Mouse (Mus musculus) erythroblast, adult 5-6 weeks (primary cell): ENCODE results near the gene Mdga2. TPM values are rescaled to one million over a fixed set of nuclear protein-coding genes. Genes with fewer than 3 reads are reported as not detected.

Experiments
- ATAC-seq: replicated peaks from 2 replicates; pipeline ENCODE4 v1.8.0; 2016; ENCODE audit warnings: moderate number of reproducible peaks, mild to moderate bottlenecking, moderate TSS enrichment, inconsistent platforms; ENCODE audit not compliant: poor library complexity, low FRiP score, severe bottlenecking
- total RNA-seq, 2 experiments: library from RNA; stranded (forward) in 1 of 2; stranded (reverse) in 1 of 2; fragments of 150-400 nt in 1 of 2; fragments of 200-764, 138-1000 nt in 1 of 2; gene quantifications; 2 replicates each; pipeline versions ENCODE4 v1.2.3 to v1.2.4; 2015 to 2017; ENCODE audit warnings: low replicate concordance in 2 of 2

The Mdga2 gene
- total RNA-seq (2015; ENCODE audit: low replicate concordance) (not detected in 2 replicates), total RNA-seq (2017; ENCODE audit: low replicate concordance) (0.56 TPM in 1 of 2 replicates, not detected in the other)

DNA sequence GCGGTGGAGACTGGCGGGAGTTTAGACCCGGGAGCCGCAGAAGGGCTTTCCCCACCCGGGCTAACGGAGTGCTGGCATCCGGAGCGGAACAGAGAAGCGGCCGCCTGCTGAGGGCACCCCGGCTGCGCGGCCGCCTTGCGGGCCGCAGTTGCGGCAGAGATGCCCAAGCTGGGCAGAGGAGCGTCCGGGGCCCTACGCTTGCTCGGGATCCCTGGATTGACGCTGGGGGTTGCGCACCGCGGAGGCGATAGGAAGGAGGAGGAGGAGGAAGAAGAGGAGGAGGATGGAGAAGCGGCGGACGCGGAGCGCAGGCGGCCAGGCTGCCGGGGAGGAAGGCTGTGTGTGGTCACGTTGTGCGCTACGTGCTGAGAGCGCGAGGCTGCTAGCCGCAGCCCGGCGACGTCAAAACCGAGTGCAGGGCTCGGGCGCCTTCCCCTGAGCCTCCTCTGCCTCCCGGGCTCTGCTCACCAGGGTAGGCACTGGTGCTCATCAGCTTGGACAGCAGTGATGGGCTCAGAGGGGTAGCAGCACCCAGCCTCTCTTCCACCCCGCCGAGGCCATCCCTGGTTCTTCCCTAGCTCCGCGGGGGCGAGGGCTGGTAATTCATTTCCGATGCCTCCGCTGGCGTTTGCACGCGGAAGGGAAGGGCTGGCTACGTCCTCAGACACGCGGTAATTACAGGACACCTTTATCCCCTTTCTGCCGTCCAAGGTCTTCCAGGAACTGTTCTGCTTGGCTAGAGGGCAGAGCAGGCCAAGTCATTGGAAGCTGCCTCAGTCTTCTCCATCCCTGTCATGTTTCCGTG, at the start of gene Mdga2:
Gene Mdga2 (minus strand): TSS at position 329 of the 805 bp plus-strand sequence.
- no peak for ATAC-seq

DNA sequence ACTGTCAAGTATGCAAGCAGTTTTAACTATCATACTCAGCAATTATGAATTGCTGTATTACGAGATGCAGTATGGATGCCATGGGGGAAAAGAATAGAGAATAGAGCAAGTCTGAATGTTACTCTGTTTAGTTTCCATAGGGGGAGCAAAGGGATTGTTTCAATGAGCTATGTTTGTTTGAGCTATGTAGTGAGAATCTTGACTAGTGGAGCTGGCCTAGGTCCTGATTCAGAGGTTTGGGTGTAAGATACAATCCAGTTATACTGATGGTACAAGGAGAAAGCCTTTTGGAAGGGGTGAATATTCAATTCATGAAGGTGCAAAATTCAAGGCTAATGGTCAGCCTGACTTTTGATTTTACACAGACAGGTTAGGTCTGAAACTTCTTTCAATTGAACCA, 45.1 kb upstream of the Mdga2 start:
- no peak for ATAC-seq

DNA sequence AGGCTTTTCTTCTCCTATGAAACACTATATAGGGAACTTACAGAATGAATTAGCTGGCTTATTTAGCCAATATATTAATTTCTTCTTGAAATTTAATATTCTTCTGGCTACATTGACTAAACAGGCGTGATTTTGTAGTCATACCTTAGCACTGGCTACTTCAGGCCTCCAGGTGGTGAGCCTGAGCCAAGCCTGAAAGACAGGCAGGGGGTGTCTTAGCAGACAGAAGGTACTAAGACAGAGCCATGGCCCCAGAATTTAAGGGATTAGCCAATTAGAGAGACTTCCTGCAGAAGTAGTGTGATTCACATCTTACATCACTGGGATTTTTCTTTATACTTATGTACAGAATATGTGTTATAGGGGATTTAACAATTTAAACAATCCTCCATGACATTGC, 1.2 kb upstream of the Mdga2 start:
- ATAC-seq: no peak

DNA sequence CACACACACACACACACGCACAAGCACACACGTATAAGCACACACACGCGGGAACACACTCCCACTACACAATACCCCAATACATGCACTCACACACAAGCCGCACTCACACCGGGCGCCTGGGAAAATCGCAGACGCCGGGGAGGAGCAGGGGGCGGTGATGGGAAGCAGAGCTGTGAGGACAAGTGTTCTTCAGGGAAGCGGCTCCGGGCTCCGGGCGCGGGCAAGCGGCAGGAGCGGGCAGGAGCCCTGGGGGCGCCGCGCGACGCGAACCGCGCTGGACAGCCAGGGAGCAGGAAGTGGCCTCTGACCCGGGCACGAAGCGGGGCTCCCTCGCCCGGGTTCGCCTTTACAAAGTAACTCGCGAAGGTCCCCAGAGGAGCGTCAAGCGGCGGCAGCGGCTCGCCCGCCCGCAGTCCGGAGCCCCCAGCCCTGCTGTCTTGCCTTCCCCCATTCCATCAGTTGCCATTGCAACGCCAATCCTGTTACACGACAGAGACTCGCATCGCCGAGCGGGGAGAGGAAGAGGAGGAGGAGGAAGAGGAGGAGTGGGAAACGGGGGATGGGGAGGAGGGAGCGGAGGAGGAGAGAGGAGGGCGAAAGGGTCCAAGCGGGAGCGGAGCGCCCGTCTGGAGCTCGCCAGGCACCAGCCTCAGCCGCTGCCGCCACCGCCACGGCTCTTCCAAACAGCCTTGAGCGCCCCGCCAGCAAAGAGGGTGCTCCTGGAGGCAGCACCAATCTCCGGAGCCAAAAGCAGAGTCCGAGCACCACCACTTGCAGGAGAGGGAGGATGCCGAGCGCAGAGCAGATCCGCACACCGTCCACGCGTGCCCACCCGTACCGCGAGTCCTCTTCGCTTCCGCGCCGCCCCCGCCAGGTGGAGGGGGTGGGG, 774 bp downstream of the Mdga2 start:
- no peak for ATAC-seq

DNA sequence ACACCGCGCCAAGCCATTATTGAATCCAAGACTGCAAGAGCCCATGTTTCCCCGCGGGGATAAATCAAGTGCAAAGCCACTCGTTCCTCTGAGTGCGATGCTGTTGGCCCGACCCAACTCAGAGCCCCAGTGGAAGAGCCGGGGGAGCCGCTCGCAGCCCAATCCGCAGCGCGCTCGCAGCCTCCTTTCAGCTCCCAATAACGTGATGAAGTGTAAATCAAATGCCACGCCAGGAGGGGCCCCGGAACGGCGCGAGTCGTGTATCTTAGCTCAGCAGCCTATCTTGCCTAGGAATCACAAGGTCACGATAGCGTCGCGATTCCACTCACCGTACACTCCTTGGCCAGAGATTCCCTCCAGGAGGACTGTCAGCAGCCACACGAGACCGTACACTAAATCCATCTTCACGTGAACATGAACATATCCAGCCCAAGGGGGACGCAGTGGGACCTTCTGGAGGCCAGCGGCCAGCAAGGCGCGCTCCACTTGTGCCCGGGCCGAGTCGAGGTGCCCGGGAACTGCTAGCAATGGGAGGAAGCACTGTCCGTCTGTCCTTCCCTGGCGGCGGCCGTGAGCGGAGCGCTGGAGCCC, 1.6 kb downstream of the Mdga2 start:
- no peak for ATAC-seq

DNA sequence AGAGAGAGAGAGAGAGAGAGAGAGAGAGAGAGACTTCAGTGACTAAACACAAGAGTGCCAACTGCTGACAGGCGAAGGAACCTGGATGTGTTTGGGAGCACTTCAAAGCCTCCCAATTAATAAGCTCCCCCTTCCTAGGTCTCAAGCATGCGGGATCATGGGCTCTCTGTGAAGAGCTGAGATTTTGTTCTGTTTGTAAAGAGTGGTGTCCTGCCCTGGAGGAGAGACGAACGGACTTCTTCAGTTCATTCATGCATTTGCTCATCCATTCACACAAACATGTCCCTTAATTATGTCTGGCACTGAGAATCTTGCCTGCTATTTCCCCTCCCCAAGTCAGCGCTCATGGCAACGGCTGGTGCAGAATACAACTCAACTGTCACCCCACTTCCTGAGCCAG, 2.3 kb downstream of the Mdga2 start:
- ATAC-seq: no peak

DNA sequence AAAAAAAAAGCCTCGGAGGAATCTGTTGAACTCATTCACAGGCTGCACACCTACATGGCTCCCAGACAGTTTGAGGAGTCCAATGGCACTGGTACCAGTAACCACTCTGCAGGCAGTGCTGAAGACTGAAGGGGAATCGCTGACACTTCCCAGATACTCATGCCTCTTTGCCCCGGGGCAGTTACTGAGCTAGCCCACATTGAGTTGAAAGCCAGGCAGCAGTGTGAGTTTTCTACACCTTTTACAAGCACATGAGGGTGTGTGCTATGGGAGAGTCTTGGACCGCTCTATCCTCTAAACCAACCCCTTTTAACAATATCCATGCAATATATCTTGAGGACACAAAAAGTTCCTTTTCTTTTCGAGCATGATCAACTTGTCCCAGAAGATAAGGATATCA, 2.8 kb downstream of the Mdga2 start:
- no peak for ATAC-seq

DNA sequence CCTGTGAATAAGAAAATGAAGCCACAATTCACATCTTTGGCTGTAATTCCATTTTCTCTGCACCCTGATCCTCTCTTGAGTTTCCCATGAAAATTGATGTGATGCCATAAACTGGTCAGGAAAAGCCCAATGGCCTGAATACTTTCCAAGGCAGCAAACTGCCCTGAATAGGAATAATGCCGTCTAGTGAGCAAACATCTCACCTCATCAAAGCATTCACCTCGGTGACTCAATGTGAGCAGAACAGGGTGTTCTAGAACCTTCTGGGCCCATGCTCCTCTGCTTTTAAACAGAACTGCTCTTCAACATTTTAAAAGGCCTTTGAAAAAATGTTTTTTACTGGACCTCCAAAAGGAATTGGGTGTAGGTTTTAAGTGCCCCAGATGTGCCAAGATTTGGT, 9.5 kb downstream of the Mdga2 start:
- ATAC-seq: no peak

DNA sequence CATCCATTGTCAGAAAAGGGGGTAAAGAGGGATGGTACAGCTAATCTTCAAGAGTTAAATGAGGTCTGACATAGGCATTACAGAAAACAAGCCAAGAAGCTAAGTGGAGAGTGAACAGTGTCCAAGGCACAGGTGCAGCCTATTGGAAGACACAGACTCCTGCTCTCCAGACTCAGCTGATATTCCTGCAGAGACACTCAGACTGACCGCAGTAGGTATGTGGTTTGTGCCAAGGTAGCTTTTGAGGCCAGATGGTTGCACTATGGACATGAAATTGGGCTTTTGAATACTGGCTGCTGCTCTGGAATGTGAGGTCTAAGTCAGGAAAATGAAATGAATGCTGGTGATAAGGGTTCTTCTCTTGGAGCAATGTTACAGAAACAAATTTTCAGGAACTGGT, 44.2 kb downstream of the Mdga2 start:
- ATAC-seq: no peak

DNA sequence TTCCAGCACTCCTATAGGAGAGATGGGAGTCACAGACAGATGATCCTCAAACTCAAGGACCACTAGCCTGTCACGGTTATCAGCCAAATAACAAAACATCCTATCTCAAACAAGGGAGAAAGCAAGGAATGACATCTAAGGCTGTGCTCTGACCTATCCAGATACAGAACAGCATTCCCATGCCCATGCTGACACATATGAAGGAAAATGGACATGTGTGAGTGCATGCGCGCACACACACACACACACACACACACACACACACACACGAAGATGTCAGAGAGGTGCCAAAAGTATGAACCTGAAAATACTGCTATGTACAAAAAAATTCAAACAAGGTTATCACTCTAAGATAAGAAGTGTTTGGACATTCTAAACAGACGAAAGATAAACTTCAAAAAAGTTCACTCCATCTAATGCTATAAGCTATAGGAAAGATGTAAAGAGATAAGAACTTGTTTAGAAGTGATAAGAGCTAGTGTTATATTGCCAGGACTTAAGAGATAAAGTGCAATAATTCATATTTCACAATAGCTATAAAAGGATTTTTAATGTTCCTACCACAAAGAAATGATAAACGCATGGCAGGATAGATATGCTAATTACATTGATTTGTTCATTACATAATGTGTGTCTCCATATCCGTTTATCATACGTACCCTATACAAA, 65.6 kb downstream of the Mdga2 start:
- ATAC-seq: no peak

DNA sequence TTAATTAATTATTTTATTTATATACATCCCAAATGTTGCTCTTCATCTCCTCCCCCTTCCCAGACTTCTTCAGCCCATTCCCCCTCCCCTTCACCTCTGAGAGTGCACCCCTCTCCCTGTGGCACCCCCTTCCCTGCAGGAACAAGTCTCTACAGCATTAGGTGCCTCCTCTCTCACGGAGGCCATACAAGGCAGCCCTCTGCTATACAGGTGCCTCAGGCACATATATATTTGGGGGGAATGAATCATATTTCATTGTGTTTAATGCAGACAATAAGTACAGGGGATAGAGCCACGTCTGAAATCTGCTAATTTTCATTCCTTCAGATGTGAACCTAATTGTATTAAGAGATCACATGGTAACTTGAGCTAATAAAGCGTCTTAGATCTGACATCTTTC, 69.3 kb downstream of the Mdga2 start:
- no peak for ATAC-seq

DNA sequence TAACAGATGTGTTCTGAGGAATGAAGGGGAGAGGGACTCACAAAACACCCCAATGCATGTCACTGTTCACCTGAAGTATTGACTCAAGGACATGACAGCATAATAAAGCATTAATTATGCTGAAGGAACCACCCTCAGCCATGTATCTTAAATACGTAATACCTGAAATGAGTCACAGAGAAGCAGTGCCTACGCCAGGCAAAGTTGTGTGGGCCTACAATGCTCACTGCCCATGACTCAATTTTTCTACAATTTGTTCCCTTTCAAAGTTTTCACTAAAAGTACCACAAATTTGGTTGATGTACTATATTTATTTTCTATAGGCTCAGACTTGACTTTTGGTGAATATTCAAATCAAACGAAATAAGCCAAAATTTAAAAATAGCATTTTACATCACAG, 80.7 kb downstream of the Mdga2 start:
- ATAC-seq: no peak

DNA sequence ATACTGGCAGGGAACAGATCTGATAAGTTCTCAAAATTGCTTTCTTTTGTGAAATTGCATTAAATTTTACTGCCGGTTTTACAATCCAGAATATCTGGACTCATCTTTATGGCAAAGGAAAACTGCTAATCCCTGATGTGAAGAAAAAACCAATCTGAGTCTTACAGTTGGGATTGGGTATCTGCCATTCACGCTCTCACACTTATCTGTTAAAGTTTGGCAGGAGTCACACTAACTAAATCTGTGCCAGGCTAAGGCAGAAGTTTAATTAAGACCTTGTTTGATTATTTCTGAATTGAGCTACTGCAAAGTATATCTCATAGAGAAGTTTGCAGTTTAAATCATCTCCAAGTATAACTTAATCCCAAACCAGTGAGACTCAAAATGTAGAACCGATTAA, 82.2 kb downstream of the Mdga2 start:
- ATAC-seq: no peak

DNA sequence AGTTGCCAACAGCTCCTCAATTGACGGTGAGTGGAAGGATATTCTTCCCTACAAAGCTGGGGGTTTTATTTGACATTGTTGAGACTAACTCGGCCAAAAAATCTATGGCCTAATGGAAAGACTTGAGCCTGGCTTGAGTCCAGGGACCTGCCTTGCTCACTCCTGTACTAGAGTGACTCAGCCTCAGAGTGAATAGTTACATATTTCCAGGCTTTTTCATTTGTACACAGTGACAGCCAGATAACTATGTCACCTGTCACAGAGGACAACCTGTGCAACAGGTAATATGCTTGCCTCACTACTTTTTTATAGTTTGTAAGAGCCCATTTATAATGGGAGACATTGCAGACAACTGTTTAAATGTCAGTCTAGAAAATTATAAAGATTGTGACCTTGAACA, 94.9 kb downstream of the Mdga2 start:
- no peak for ATAC-seq

DNA sequence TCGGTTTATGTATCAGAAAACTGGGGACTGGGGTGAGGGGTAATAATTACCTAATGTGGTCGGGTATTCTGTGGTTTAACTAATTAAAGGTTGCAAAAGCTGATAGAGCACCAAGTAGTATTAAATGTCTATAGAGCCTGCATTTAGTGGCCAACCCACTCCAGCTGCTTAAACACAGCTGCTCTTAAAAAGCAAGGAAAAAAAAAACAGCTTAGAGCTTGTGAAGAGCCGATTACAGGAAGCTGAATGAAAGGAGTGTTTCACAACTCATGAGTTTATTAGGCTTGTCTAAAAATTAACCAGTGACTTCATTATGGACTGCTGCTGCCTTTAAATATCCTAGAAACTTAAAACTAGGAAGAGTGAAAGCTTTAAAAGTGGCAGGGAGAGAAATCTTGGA, 98.5 kb downstream of the Mdga2 start:
- no peak for ATAC-seq

DNA sequence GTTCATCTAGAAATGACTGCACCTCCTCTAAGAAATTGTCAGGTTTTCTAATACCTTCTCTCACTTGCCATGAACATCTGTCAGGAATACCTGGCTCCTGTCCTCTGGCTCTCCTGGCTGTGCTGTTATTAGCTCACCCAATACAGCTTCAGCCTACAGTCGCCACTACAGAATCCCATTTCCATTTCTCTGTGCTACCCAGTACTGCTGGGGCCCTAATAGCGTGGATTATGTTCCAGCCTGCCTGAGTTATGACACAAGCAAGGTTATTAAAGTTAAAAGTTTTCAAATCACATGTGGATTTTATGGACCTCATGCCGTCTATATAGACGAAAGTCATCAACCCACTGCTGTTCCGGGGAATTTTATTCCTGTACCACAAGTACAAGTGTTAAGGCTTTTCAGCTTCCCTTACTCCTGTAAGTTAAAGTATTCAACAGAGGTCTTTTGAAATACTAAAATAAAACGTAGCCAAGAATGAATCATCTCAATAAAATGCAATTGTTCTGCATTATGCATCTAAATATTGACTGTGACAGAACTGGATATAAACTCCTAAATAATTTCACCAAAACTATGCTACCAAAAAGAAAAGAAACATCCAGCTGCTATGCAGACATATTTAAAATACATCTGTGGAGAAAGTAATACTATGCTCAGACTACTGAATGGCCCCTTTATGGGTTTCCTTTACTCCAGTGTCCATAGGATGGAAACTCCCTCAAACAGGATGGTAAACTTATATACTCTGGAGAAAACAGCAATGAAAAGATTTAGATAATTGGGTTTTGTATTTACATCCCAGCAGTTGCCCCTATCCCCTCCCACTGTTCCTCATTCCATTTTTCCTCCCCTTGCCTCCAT, 103.5 kb downstream of the Mdga2 start:
- no peak for ATAC-seq

DNA sequence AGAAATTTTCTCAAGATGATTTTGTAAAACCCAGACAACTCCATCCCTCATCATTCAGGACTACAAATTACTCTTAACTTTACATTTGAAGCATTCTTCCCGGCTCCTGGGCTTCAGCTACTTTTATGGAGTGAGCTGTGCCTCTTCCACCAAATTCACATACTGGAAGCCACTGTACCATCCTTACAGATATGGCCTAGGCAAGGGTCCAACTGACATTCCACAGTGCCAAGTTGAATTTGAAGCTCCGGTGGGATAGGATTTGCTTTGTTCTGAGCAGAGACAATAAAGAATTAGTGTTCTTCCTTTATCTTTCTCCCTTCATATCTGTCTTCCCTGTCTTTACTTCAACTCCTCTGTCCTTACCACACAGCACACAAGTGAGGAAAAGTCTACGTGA, 118.2 kb downstream of the Mdga2 start:
- ATAC-seq: no peak

DNA sequence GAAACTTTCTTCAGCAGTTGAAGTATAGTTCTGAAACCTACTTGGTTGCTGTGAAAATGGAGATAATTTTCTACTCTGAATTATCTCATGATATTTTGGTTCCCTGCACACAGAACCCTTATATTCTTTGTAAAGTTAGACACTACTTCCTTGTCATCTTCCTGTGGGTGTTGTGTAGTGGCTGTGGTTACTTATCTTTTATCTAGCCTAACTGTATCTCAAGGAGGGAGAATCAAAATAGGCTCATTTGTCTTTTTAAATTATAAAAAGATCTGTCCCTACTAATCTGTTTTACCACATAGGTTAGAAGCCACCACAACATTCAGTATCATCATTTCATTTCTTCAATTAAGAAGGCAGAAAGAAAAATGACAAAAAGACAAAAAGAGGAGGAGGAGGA, 127.9 kb downstream of the Mdga2 start:
- no peak for ATAC-seq

DNA sequence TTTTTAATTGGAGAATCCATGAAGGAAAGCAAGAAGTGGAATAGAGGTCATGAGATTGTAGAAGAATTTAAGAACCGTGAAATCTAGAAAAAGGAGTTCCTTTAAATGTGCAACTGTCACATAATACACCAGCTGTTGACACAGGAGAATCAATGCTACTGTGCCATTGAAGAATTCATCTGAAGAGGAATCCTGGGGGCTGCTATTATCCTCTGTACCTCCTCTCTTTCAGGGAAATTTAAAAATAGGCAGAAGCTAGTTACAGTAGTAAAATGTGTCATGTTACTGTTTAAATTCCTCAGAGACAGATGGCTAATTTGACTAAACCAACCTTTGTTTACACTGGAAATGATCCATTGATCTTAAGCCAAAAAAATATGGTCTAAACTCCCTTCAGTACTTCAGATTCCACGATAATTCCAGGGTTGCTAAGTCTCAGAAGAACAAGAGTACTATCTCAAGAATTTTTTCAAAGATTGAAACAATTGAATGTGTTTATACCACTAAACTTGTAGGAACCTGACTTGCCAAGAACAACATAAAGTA, 131.9 kb downstream of the Mdga2 start:
- ATAC-seq: no peak
